Mouse (Mus musculus) cortical plate, adult 2 months (tissue): ENCODE results near the gene Neurod6.

Experiments used
- CTCF ChIP-seq: fragments of 200-500 bp; IDR thresholded peaks from 2 replicates; pipeline ENCODE4 v1.5.1; 2011; ENCODE audit warnings: mild to moderate bottlenecking, control low read depth, low read length; ENCODE audit not compliant: insufficient read depth; ENCODE audit errors: extremely low read depth
- POLR2A ChIP-seq: fragments of 200-500 bp; IDR thresholded peaks from 2 replicates; pipeline ENCODE4 v1.6.1; 2011; ENCODE audit warnings: mild to moderate bottlenecking, low read length, control low read depth; ENCODE audit not compliant: insufficient read depth; ENCODE audit errors: extremely low read depth

DNA sequence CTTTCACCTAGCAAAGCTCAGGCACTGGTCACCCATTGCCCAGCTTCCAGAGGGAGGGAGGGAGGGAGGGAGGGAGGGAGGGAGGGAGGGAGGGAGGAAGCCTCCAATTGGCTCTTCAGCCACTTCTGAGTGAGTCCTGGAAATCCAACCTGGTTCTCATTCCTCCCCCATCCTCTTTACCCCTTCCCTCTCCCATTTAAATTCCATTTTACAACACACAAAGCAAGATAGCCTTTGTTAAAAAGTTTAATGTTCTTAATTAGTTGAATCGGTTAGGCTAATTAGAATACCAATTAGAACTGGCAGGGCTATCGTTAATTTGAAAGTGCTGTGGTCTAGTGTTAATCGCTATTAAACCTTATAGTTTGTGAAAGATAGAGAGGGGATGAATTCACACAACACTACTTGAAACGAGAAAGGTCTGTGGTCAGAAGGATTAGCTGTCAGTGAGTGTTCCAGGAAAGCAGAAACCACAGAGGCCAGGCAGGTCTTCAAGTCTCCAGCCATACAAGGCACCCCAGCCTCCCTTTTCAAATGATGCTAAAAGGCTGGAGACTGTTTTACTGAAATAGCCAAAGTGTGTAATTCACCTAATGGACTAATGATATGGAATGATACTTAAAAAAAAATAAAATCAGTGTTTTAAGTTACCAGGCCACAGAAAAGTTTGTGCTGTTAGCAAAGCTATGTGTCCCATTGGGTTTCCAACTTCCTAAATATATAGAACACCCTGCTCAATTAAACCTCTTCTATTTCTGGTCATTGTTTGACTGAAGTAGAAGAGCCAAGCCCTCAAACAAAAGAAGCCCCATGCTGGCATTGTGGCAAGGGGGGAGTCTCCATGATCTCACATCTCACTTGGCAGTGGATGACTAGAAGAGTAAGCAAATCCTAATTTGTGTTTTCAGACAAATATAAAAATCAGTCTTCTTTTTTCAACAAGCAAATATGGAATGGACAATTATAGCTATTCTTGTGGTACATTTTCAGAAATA, 19.6 kb upstream of the Neurod6 start:
- TF ChIP-seq CTCF (no peak), POLR2A (no peak)
